Mouse (Mus musculus): Measurements from ENCODE around the gene Lsg1.

Gene Lsg1

DNA sequence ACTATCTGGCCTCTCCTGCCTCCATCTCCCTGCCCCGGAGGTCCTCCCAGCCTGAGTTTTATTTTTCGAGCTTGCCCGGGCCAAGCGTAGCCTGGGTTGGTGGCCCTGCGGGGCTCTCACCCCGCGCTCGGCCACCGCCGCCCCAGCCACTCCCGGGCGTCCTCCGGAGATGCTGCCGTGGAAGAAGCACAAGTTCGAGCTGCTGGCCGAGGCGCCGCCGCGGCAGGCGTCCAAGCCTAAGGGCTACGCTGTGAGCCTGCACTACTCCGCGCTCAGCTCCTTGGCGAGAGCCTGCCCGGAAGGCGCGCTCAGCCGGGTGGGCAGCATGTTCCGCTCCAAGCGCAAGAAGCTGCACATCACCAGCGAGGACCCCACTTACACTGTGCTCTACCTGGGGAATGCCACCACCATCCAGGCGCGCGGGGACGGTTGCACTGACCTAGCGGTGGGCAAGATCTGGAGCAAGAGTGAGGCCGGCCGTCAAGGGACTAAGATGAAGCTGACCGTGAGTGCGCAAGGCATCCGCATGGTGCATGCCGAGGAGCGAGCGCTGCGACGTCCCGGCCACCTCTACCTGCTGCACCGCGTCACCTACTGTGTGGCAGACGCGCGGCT is 13.1 kb upstream of the Lsg1 start:
- no peak for DNase-seq (ENCODE audit: low read depth, low spot score)

DNA sequence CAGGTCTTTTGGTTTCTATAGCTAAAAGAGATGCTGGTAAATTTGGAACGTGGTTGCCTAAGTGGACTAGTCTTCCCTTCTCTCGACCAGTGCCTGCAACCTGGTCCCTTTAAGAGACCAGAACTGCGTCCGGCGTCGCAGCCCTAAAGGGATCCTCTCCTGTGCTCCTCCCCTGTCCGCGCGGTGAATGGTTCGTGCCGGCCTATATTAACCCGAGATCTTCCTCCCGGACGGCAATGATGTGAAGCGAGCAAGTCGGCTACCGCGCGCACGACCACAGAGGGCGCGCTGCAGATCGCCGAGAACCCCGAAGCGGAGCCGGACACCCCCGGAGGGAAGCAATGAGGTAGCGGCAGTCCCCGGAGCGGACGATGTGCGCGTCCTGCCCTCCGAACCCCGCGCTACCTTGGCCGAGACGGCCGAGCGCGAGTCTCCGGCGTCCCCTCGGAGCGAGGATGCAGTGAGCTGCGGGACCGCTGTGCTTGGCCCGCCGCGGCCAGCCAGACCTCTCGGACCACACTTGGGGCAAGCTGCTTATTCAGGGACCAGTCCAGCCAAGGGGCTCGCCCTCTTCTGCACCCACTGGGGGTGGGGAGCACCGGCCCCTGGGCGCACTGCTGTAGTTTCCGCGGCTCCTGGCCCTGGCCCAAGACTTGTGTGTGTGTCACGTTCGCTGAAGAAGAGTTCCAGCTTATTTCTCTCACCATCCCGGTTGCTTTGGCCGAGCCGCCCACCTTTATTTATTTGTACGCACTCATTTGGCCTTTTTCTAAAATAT is 12.3 kb upstream of the Lsg1 start, which contains the start of gene Fam43a:
Fam43a (plus strand) TSS at position 233 of the 778 bp plus-strand sequence.
- DNase-seq (ENCODE audit: low read depth, low spot score) = peak; percentile 81

DNA sequence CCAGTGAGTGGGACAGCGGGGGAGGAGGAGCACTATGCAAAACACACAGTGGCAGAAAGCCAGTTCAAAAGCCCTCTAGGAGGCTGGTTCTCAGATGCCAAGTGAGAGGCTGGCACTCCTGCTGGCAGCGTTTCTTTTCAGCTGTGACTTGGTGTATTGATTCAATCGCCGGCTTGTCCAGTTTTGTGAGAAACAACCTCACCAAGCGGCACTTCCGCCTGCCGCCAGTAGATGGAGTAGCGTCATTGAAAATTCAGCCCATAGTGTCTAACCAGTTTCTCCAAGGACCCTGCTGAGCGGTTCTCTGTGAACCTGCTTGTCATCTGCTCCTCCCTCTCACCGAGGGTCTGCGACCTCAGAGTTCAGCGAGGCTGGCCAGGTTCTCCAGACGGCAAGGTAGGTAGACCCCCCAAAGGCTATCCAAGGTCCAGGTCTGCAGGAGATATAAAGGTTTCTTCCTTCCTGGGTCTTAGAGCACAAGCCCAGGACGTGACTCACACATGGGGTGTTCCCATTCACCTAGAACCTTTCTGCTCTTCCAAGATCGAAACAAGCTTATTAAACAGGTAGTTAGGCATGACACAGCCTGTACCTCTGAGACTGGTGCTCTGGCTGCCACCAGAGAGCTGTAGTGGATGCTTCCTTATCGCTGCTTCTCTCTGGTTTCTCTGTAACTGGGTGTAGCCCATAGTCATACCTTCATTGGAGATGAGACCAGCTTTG is 9.7 kb upstream of the Lsg1 start:
- DNase-seq (ENCODE audit: low read depth, low spot score) = peak; percentile 74

DNA sequence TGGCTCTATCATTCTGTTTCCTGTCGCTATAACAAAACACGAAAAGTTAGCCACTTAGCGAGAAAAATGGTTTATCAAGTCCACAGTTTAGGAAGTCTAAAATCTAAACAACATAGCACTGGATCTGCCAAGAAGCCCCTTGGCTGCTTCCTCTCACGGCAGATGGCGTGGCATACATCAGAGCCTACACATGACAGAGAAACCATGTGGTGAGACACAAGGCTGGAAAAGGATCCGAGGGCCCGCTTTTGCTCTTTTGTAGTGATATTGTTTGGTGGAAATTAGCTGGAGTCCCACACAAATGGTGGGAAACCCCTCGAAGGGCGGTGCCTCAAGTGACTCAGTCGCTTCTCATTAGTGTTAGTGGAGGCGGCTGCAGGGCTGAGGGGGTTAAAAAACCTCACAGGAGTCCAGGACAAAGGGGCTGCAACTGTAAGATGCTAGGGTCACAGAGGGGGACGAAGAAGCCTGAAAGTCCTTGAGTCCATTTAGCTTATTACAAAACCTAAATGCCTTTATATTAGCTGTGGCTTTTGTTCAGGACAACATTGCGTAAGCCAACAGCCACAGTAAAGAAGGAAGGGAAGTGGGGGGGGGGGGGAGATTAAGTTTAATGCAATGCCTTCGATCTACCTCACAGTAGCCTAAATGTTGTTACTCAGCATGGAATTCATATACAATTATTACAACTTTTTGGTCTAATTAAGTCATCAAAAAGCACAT is 8.6 kb upstream of the Lsg1 start:
- DNase-seq (ENCODE audit: low read depth, low spot score) = no peak

DNA sequence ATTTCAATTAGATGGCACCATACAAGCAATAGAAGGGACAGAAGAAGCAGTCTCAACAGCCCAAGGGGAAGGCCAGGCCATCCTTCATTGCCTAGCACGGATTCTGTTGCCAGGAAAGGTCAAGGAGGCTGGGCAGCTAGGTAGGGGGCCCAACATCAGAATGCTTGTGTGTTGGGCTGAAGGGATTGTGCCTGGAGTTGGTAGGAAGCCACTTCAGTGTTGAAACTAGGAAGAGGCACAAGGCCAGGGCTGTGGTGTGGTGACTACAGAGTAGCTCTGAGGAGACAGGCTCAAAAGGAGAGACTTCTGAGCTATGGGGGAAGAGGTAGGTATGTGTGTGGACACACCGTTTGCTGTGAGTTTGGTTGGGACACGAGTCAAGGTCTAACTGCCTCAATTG is 8.0 kb upstream of the Lsg1 start:
- DNase-seq (ENCODE audit: low read depth, low spot score) = no peak

DNA sequence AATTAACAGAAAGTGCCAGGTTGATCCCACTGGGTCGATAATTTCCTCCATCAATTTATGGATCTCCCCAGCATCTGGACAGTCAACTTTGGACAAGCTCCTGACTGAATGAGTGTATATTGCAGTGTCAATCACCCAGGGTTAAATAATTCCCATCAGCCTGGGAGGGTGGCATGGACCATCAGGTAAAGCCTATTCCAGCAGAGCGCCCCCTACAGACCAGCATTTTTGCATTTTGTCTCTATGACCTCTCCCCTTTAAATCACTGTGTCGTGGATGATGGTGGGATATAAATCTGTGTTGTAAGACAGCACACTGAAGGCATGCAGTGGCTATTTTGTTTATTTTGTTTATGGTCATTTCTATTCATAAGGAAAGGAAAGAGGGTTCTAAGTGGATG is 4.6 kb upstream of the Lsg1 start:
- DNase-seq (ENCODE audit: low read depth, low spot score) = no peak

DNA sequence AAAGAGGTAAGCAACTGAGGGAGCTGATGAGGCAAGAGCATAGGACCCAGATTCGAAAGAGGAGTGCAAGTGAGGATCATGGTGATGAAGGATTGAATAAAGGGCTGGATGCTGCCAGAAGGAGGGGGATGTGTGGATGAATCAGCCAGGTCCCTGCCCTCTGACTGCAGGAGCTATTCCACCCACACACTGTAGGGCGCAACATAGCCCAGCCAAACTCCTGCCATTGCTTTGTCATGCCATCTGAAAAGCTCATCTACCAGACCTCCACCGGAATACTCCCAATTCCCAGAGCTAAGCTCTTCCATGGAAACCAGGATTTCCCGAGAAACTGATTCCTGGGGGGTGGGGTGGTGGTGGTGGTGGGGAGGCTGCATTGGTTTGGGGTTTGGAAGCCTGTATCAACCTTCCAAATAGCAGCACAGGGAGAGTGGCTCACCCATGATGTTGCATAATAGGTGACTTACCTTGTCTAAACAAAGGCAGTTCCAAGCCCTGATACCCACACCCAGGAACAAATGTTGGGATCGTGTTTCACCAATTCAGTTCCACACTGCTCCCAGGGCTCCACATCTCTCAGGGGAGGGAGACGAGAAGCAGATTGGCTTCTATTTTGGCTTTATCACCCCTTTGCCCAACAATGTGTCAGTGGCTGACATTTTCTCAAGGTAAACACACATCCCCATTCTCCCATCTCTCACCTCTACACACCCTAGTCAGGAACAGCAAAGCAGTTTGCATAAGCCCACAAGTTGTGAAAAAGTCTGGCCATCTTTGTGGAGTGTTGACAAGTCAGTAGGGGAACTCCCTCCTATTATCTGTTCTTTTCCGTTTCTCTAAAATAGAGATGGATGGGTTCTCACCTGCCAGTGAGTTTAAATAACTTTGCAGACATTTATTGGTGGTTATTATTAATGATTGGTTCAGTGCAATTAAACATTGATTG is 3.1 kb upstream of the Lsg1 start:
- DNase-seq (ENCODE audit: low read depth, low spot score) = no peak

DNA sequence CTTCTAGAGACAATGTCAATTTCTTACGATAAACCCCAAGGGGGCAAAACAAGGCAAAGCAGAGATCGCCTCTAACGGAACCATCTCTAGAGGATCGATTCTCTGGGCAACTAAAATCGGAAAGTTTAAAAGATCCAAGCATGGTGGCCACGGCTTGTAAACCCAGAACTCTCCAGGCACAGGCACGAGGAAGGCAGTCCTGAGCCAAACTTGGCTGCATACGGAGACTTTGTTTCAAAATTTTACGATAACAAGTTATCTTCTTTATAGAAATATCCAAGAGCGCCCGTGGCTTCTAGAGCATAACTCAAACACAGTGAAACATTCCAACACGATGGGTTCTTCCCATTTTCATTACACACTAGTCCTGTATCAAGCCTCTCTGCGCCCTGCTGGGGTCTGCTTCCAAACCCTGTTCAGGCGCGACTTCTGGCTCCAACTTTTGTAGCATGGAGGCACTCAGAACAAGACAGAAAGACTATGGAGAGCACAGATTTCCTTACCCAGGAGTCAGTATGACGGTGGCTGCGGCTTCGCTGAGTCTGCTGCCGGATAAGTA is 378 bp downstream of the Lsg1 start:
- DNase-seq (ENCODE audit: low read depth, low spot score) = no peak

DNA sequence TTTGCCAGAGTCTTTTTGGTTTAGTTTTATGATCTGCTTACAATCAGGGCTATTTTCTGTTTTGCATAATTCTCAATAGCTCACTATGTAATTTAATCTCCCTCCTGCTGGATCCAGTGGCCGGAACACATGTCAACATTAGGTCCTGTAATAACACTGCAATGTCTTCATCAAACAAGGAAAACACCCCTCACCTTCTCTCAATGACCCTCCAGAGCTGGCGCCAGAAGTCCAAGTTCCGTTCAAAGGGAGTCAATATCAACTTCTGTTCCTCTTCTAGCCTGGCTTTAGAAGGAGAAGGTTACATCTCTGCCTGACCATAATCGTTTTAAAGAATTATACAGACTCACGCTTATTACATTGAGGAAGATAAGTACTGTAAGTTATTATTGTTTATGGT is 6.6 kb downstream of the Lsg1 start:
- DNase-seq (ENCODE audit: low read depth, low spot score) = no peak

DNA sequence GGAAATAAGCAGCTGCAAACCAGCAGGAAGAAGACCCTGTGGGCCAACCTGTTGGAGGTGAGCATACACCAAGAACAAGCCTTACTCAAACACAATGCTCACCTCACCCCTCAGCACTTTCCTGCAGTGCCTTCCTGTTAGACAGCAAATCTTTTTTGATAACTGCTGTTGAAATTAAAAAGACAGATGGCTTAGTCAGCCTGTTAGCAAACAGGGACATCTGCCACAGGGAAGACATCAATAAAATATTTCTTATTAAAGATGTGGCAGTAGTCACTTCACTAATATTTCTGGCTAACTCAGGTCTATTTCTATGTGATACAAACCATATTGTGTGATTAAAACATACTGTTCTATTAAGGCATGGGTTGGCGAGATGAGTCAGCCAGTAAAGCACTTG is 11.0 kb downstream of the Lsg1 start:
- DNase-seq (ENCODE audit: low read depth, low spot score) = no peak

DNA sequence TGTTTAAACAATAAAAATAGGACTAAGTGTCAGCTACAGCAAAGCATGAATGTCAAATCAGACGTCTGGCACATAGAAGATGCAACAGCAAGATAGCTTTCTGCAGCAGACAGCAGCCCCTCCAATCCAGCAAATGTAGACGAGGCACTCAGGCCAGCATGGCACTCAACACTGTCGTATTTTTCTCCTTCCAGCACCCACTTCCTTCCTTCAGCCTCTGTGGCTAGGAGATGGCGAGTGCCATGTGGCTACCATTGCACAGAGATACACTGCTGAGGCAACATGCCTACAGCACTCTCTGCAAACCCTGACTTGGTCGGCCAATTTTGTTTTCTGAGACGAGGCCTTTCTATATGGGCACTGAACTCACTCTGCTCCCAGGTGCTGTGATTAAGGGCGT is 11.6 kb downstream of the Lsg1 start:
- DNase-seq (ENCODE audit: low read depth, low spot score) = no peak

DNA sequence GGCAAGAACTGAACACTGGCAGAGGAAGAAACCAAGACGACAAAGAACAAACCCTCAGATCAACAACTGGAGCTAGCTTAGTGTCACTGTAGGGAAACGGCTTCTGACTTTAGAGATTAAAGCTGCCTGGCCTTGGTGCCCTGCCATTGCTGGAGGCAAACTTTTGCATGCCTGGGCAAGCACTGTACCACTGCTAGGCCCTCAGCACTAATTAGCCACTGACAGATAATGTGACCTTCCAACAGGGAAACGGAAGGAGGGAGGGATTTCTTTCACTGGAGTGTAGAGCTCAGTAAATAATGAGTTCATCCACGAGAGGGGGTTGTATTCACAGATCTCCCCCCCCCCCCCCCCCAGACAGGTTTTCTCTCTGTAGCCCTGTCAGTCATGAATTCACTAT is 15.2 kb downstream of the Lsg1 start:
- no peak for DNase-seq (ENCODE audit: low read depth, low spot score)

DNA sequence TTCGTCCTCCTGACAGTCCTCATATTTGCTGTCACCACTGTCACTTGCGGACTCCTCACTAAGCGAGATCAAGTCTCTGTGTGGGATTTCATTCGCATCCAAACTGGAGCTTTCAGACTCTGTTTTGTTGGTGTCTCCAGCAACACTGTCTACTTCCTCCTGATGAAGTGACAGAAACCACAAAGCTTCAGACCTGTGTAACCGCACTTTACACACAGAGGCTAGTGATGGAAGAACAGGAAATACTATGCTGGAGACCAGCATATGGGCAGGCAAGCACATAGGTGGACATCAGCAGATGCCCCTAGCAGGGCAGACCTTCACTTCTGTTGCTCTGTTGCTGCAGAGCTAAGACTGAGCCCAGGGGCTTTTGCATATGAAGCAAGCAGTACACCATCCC is 16.0 kb downstream of the Lsg1 start:
- no peak for DNase-seq (ENCODE audit: low read depth, low spot score)

DNA sequence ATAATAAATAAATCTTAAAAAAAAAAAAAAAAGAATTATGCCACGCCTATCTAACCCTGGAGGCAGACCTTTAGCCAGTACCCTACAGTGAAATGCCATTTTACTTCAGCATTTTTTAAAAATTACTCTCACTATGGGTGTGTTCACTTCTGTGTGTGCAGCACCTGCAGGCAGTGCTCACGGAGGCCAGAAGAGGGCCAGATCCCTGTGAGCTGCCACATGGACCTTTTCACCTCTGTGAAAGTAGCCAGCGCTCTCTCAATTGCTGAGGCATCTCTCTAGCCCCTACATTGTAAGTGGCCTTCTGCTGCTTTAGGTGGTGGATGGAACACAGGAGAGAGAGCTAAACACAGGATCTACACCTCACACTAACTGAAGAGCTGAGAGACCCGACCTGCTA is 17.2 kb downstream of the Lsg1 start:
- no peak for DNase-seq (ENCODE audit: low read depth, low spot score)

DNA sequence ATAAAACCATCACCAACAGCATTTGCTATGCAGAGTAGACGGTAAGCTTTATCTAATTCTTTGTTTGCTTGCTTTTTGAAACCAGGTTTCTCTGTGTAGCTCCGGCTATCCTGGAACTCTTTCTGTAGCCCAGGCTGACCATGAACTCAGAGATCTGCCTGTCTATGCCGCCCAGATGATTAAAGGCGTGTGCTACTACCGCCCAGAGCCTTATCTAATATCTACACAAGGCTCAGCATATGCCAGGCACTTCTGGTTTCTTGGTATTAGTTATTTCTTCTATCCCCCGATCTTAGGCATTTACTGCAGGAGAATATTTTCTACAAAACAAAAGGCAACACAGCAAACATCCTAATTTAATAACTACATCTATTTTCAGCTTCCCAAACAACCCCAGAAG is 21.8 kb downstream of the Lsg1 start:
- no peak for DNase-seq (ENCODE audit: low read depth, low spot score)

DNA sequence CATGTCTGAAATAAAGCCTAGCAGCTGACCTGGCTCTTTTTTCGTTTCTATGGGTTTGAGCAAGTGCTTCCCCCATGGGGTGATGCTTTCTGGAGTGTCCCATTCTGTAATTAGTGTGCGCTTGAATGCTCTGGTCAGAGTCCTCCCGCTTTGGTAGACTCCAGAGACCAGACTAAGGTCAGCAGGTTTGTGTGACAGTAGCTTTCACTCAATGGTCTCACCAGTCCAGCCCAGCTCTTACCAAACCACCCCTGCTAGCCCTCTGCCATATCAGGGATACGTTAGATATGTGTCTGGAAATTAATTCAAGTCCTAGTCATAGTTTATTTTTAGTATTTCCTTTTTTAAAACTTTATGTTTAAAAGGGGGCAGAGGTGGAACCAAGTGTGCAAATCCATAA is 26.8 kb downstream of the Lsg1 start:
- DNase-seq (ENCODE audit: low read depth, low spot score) = no peak

DNA sequence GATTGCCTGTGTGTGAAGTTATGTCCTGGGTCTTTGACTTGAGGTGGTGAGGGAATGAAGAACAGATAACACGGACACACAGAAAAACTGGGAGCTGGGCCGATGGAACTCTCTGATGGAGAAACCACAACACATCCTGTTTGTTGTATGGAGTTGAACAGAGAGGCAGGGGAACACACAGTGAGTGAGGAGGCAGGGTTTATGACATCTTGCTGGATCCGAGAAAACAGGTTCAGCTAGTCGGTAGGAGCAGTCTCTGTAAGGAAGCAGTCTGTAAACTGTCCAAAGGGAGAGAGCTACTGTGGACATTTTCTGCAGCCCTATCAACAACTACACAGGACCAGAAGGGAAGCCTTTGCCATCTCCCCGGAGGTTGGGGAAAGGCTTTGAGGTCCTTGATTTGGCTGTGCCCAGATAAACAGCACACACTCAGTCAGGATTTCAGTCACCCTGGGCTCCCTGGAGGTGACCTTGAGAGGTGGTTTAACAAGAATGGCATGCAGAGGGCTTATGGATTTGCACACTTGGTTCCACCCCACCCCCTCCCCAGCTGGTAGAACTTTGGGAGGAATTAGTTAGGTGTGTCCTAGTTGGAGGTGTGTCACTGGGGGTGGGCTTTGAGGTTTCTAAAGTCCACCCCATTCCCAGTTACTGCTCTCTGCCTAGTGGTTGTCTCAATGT is 27.9 kb downstream of the Lsg1 start:
- no peak for DNase-seq (ENCODE audit: low read depth, low spot score)

DNA sequence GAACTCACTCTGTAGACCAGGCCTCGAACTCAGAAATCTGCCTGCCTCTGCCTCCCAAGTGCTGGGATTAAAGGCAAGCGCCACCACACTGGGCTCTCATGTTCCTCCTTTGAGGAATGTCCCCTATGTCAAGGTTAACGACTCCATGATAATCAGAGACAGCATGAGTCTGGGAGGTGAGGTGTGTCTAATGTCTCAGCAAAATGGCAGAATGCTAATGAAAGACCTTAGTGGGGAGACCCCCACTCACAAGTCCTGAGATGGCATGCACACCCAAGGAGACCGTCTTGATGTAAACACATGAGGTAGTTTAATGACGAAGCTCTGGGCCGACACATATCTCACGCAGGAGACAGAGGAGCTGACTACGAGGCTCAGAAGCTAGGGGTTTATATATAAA is 33.3 kb downstream of the Lsg1 start:
- no peak for DNase-seq (ENCODE audit: low read depth, low spot score)

DNA sequence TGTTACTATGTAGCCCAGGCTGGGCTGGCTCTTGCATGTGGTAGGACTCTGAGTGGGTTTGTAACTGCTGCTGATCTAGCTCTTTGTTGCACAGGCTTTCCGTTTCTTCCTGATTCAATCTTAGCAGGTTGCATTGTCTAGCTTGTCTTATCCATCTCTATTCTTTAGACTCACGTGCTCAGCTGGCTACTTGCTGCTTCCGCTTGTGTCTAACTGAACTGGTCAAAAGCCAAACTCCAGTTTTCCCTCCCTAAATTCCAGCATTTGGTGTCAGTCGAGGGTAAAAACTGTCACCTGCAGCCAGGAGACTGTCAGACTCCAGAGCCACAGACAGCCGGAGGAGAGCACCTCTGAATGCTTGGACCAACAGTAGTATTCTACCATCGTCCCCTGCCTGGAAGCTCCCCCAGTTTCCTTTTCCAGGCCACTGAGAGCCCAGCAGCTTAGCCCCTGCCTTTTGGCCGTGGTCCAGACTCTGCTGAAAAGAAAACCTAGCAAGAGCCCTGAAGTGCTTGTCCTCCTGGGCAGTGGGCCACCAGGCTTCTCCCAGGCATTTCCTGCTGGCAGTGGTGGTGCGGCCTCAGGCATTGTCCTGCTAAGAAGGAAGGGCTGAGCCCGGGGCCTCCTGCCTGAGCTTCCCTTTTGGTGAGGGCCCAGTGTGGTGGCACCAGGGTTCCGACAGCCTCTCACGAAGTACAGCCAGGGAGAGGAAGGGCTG is 34.6 kb downstream of the Lsg1 start:
- DNase-seq (ENCODE audit: low read depth, low spot score) = no peak
